In the genomic region with DNA sequence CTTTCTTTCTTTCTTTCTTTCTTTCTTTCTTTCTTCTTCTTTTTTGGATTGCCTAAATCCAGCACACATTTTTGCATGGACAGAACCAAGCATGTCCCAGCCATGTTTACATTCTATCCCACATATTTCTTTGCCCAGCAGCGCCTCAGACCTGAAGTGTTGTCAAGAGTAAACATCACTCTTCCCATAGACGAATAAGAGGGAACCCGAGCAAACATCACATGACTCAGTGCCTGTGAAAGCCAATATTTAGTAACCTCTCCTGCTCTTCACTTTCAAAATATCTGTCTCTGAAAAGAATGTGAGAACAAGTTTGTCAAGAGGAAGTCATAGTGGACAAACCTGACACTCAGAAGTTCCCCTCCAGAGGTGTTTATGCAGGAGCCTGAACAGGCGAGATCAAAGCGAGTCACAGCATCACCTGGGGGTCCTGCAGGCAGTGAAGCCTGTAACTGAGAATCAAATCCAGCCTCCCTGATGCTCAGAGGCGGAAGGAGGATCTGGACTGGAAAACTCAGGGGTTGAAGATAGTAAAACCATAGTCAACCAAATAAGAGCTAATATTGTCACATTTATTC, we compare ENCODE assay signal across 24 mouse cellular contexts.
DNase-seq lines count a peak whose midpoint lies in the region; ATAC-seq and TF ChIP-seq lines count a peak whose summit lies in the region.
"Had no signal": no experiment of that assay in that cellular context is flagged by ENCODE, and none has a peak within 500 bp of the region (broad histone marks: within the 10 kb centered on the region; RNA-seq: fewer than 3 reads in every experiment).

No protein-coding gene starts in this region.

- H3K4me3 ChIP-seq in lung, embryonic 14.5 days (ENCODE audit: low read depth, low read length) = no peak overlapping the region
- H3K4me3 ChIP-seq in heart, embryonic 12.5 days = no peak overlapping the region
- H3K4me3 ChIP-seq: embryonic facial prominence, embryonic 15.5 days; erythroblast, embryonic 14.5 days; forebrain, embryonic 10.5 days; hindbrain, embryonic 10.5 days had no signal

- no peak overlapping the region for H3K27ac ChIP-seq in lung, embryonic 14.5 days (ENCODE audit: low read depth)
- H3K27ac ChIP-seq in heart, embryonic 12.5 days (ENCODE audit: poor library complexity, severe bottlenecking) = no peak overlapping the region
- H3K27ac ChIP-seq: embryonic facial prominence, embryonic 15.5 days; forebrain, embryonic 10.5 days; hindbrain, embryonic 10.5 days; hindbrain, embryonic 14.5 days had no signal

- no peak overlapping the region for H3K4me2 ChIP-seq in lung, embryonic 14.5 days
- H3K4me2 ChIP-seq in heart, embryonic 12.5 days = no peak overlapping the region
- H3K4me2 ChIP-seq: embryonic facial prominence, embryonic 15.5 days; heart, embryonic 11.5 days; hindbrain, embryonic 14.5 days had no signal

- no peaks in the 10 kb centered on the region for H3K36me3 ChIP-seq in lung, embryonic 14.5 days (ENCODE audit: insufficient read depth)
- H3K36me3 ChIP-seq in heart, embryonic 12.5 days = no peaks in the 10 kb centered on the region
- H3K36me3 ChIP-seq: embryonic facial prominence, embryonic 15.5 days; forebrain, embryonic 10.5 days; G1E; hindbrain, embryonic 10.5 days had no signal

- no peak overlapping the region for H3K9ac ChIP-seq in lung, embryonic 14.5 days
- no peak overlapping the region for H3K9ac ChIP-seq in heart, embryonic 12.5 days
- H3K9ac ChIP-seq: embryonic facial prominence, embryonic 15.5 days; hindbrain, embryonic 14.5 days had no signal

- peak; percentile 66 for DNase-seq in heart, adult 11 months
- no peak for DNase-seq in heart, adult 8-10 months (ENCODE audit: low spot score)
- DNase-seq in lung, embryonic 14.5 days = peak; percentile 63
- DNase-seq in lung, postnatal 10 days = peak; percentile 25
- DNase-seq in lung, postnatal 4 days = peak; percentile 6 to 20
- no peak for DNase-seq in frontal cortex, adult 2 months (ENCODE audit: extremely low spot score in 1 of 2, low spot score in 1 of 2)
- DNase-seq: adrenal gland, postnatal 10 days; B cell, adult 2 months; cerebellum, adult 11 months; cerebellum, adult 8-10 months; cerebellum, postnatal 25 days; gastrocnemius, postnatal 36 days; heart, adult 18-20 months had no signal

- H3K27me3 ChIP-seq in lung, embryonic 14.5 days (ENCODE audit: insufficient read depth, low read length) = no peaks in the 10 kb centered on the region
- no peaks in the 10 kb centered on the region for H3K27me3 ChIP-seq in heart, embryonic 12.5 days (replicated peaks)
- H3K27me3 ChIP-seq: embryonic facial prominence, embryonic 15.5 days had no signal

- no peaks in the 10 kb centered on the region for H3K4me1 ChIP-seq in lung, embryonic 14.5 days (ENCODE audit: insufficient read depth)
- H3K4me1 ChIP-seq in heart, embryonic 12.5 days (replicated peaks) = 0 out of 2 replicates have a peak, but pooled peaks cover 3% of the 10 kb centered on the region
- H3K4me1 ChIP-seq: embryonic facial prominence, embryonic 15.5 days; forebrain, embryonic 10.5 days; hindbrain, embryonic 10.5 days had no signal

- H3K9me3 ChIP-seq in lung, embryonic 14.5 days (ENCODE audit: low read depth, low read length) = no peaks in the 10 kb centered on the region
- no peaks in the 10 kb centered on the region for H3K9me3 ChIP-seq in heart, embryonic 12.5 days (replicated peaks)
- H3K9me3 ChIP-seq: embryonic facial prominence, embryonic 15.5 days; forebrain, embryonic 10.5 days; hindbrain, embryonic 10.5 days had no signal

- WGBS in lung, embryonic 14.5 days = 30% methylated on average over 6 of the region's 6 CpGs
- WGBS in heart, embryonic 12.5 days = 59% methylated on average over 6 of the region's 6 CpGs

- peak; percentile 82 for ATAC-seq in lung, embryonic 14.5 days (ENCODE audit: insufficient read depth)
- ATAC-seq in heart, embryonic 12.5 days (ENCODE audit: insufficient number of reproducible peaks, low FRiP score) = no peak
- no peak for ATAC-seq in megakaryocyte progenitor cell, adult 5-6 weeks (replicated peaks; ENCODE audit: poor library complexity)
- ATAC-seq: CD4-positive, CD25-positive, alpha-beta regulatory T cell, adult 4 months; forebrain, embryonic 14.5 days had no signal

- TF ChIP-seq CTCF in lung, embryonic 14.5 days (IDR thresholded peaks at IDR 0.05; ENCODE audit: low read depth) = no peak

Comparison
In these comparisons a context has a peak if more than half of its experiments do, and no peak if none do; other contexts are left out.
1. DNase-seq: peak in heart, adult 11 months (single experiment), lung, embryonic 14.5 days (single experiment), lung, postnatal 10 days (single experiment) and lung, postnatal 4 days (2 of 2); none in heart, adult 8-10 months (single experiment) and frontal cortex, adult 2 months (0 of 2).